Mouse (Mus musculus) liver, embryonic 11.5 days (tissue): Measurements from ENCODE around the gene Unc119. TPM values are rescaled to one million over a fixed set of nuclear protein-coding genes. Genes with fewer than 3 reads are reported as not detected.

Experiments used
- ATAC-seq: fragments of 200-750 bp; cut with Nextera tagmentation; replicated peaks from 2 replicates; pipeline ENCODE4 v1.8.0; 2017; ENCODE audit warnings: moderate number of reproducible peaks, mild to moderate bottlenecking, moderate TSS enrichment, moderate library complexity; ENCODE audit not compliant: low FRiP score
- DNase-seq: peaks from one replicate; pipeline ENCODE4 v3.0.0-alpha.2; 2017; ENCODE audit warnings: low spot score
- H3K27ac ChIP-seq: fragments of 300-500 bp; sonication (generic); 2 replicates; pipeline ENCODE4 v1.5.1; 2014; ENCODE audit warnings: mild to moderate bottlenecking, low read depth, low read length, control low read depth
- H3K27me3 ChIP-seq: fragments of 300-500 bp; sonication (generic); replicated peaks from 2 replicates; pipeline ENCODE4 v1.6.1; 2014; ENCODE audit warnings: low read length, mixed read lengths; ENCODE audit not compliant: control insufficient read depth, insufficient read depth
- H3K36me3 ChIP-seq: fragments of 300-500 bp; sonication (generic); 2 replicates; pipeline ENCODE4 v1.6.1; 2014; ENCODE audit warnings: mild to moderate bottlenecking, low read length, moderate library complexity, mixed read lengths; ENCODE audit not compliant: control insufficient read depth, insufficient read depth
- H3K4me1 ChIP-seq: fragments of 300-500 bp; sonication (generic); replicated peaks from 2 replicates; pipeline ENCODE4 v1.6.1; 2014; ENCODE audit warnings: low read length, mixed read lengths; ENCODE audit not compliant: control insufficient read depth, insufficient read depth
- H3K4me2 ChIP-seq: fragments of 300-500 bp; sonication (generic); 2 replicates; pipeline ENCODE4 v1.6.1; 2014; ENCODE audit warnings: mild to moderate bottlenecking, control low read depth, moderate library complexity
- H3K4me3 ChIP-seq: fragments of 300-500 bp; sonication (generic); 2 replicates; pipeline ENCODE4 v1.5.1; 2014; ENCODE audit warnings: low read depth, low read length, control low read depth
- H3K9ac ChIP-seq: fragments of 300-500 bp; sonication (generic); 2 replicates; pipeline ENCODE4 v1.6.1; 2014; ENCODE audit warnings: low read depth, low read length, control low read depth
- H3K9me3 ChIP-seq: fragments of 300-500 bp; sonication (generic); 2 replicates; pipeline ENCODE4 v1.6.1; 2016; ENCODE audit warnings: low read length, inconsistent platforms, mixed read lengths; ENCODE audit not compliant: control insufficient read depth
- WGBS: fragments of 180-500 bp; shearing (Covaris S2); extraction: QIAGEN DNeasy Blood & Tissue Kit; methylation state at CpG from one replicate; pipeline ENCODE4 v1.1.7; 2014; 5-methylcytosine and 5-hydroxymethylcytosine counted together
- polyA plus RNA-seq: library from polyadenylated mRNA; unstranded; fragments of >200 nt; fragmentation: Nextera tagmentation; extraction: Ambion mirVana; gene quantifications from 2 replicates; pipeline ENCODE4 v1.2.1, GENCODE M21; 2014

The Unc119 gene
- polyA plus RNA-seq, 1 experiment from 2014 or later = 68.9 TPM

- ATAC-seq (peak; percentile 13; the same call in 1 of the 2 replicates), DNase-seq (no peak)
- no peaks in the 10 kb centered on the region for H3K4me1 ChIP-seq
- no peak overlapping the region for H3K9ac ChIP-seq
- H3K4me3 ChIP-seq = 0 out of 2 replicates have a peak overlapping the region, but pooled peaks have one; percentile 47
- H3K27ac ChIP-seq = no peak overlapping the region
- no peaks in the 10 kb centered on the region for H3K36me3 ChIP-seq
- 57% methylated on average over 2 of the region's 2 CpGs for WGBS
- H3K4me2 ChIP-seq = peak overlapping the region; percentile 64
- no peaks in the 10 kb centered on the region for H3K9me3 ChIP-seq
- no peaks in the 10 kb centered on the region for H3K27me3 ChIP-seq
These were observed 17.5 kb downstream of the Unc119 start for GRCm38 (mm10) chr11:78360789-78361131.

DNA sequence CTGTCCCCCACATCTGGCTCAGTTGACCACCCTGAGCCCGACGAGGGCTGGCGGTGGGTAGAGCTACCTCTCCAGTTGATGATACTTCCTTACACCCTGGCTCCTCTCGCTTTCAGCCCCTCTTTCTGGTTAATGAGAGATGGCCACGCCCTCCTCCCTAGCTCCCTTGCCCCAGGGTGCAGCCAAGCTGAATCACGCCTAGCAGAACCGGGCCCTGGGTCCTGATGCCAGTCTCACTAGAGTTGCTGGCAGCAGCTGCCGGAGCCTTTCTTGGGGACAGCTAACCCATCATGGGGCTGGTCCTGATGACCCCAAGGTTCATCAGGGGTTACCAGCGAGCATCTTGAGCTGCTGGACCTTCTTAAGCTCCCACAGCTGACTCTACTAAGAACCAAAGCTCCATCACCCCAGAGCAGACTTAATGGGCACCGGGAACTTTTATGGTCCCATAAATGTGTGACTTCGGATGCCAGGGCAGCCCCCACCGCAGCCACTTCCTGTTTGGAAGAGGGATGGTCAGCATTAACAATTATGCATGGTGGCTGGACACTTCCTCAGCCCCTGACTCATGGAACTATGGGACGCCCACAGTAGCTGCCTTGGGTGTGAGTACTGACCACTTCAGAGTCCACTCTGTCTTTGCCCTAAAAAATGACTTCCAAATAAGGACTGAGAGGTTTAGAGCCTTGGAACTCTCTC is 20.2 kb downstream of the Unc119 start:
- H3K9me3 ChIP-seq = no peaks in the 10 kb centered on the region
- no peaks in the 10 kb centered on the region for H3K36me3 ChIP-seq
- H3K4me1 ChIP-seq = no peaks in the 10 kb centered on the region
- no peak for ATAC-seq
- no peak overlapping the region for H3K9ac ChIP-seq
- DNase-seq = no peak
- H3K4me3 ChIP-seq = no peak overlapping the region
- no peaks in the 10 kb centered on the region for H3K27me3 ChIP-seq
- H3K27ac ChIP-seq = no peak overlapping the region
- WGBS = 72% methylated on average over 13 of the region's 13 CpGs
- no peak overlapping the region for H3K4me2 ChIP-seq

DNA sequence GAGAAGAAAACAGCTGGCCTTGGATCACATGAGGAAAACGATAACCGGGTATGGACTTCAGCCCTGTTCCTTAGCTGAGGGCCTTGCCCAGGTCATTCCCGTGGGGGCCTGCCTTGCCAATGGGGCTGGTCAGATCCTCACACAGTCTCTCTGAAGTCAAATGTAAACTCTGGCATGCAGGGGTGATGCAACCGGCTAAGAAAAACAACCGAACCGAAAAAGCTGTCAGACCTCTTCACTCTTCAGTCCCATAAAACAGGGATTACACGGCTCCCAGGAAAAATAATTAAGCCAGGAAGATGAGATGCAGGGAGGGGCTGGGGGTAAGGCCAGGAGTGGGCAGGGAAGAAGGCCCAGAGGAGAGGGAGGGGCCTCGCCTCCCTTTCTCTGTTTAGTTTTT is 20.8 kb downstream of the Unc119 start:
- H3K36me3 ChIP-seq = no peaks in the 10 kb centered on the region
- H3K9me3 ChIP-seq = no peaks in the 10 kb centered on the region
- no peak for ATAC-seq
- no peak overlapping the region for H3K27ac ChIP-seq
- H3K4me1 ChIP-seq = no peaks in the 10 kb centered on the region
- H3K9ac ChIP-seq = no peak overlapping the region
- no peaks in the 10 kb centered on the region for H3K27me3 ChIP-seq
- no peak overlapping the region for H3K4me3 ChIP-seq
- 55% methylated on average over 8 of the region's 8 CpGs for WGBS
- no peak overlapping the region for H3K4me2 ChIP-seq
- no peak for DNase-seq

DNA sequence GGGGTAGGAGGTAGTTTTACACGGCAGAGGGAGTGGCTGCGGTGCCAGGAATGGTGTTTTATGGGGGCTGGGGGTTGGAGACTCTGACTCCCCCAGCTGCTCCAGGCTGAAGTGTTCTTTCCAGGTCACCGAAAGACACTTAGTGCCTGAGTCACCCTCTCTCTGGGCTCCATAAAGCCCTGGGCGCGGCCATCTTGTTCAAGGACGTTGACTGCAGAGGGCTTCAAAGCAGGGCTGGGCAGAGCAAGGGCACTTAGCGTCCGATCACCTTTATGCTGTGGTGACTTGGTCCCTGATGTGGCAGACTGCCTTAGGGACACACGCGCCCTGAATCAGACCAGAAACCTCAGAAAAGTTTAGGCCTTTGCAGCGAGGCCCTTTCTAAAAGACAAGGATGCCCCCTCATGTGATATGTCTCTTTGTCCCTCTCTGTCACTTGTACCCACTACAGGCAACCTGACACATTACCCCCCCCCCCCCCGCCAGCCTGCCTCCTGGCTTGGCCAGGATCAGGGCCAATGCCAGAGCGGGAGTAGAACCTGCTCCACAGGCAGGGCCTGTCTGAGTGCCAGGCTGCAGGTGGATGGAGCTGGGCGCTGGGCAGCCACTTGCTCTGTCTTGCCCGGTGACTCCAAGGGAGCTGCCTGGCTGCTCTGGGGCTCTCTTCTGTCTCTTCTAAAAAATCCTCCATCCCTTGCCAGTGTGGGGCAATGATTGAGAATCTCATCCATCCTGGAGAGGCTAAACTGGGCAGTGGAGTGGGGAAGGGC is 24.4 kb downstream of the Unc119 start:
- Histone ChIP-seq H3K4me1 (peaks cover 2% of the 10 kb centered on the region; the same call in 1 of the 2 replicates), H3K4me3 (no peak overlapping the region), H3K9me3 (no peaks in the 10 kb centered on the region), H3K27me3 (no peaks in the 10 kb centered on the region), H3K9ac (no peak overlapping the region), H3K4me2 (no peak overlapping the region), H3K27ac (no peak overlapping the region), H3K36me3 (no peaks in the 10 kb centered on the region)
- ATAC-seq = no peak
- no peak for DNase-seq
- 81% methylated on average over 15 of the region's 15 CpGs for WGBS

GRCm38 (mm10) chr11:78370389-78370788 is 27.1 kb downstream of the Unc119 start:
- 60% methylated on average over 1 of the region's 1 CpGs for WGBS
- H3K9ac ChIP-seq = no peak overlapping the region
- H3K4me1 ChIP-seq = peaks cover 2% of the 10 kb centered on the region; the same call in 1 of the 2 replicates
- H3K36me3 ChIP-seq = no peaks in the 10 kb centered on the region
- DNase-seq (no peak), ATAC-seq (no peak)
- no peak overlapping the region for H3K27ac ChIP-seq
- no peaks in the 10 kb centered on the region for H3K9me3 ChIP-seq
- H3K4me3 ChIP-seq = no peak overlapping the region
- H3K4me2 ChIP-seq = no peak overlapping the region
- no peaks in the 10 kb centered on the region for H3K27me3 ChIP-seq

- Histone ChIP-seq H3K36me3 (no peaks in the 10 kb centered on the region), H3K9me3 (no peaks in the 10 kb centered on the region), H3K4me1 (peaks cover 2% of the 10 kb centered on the region; the same call in 1 of the 2 replicates), H3K27ac (no peak overlapping the region), H3K4me3 (no peak overlapping the region), H3K9ac (no peak overlapping the region), H3K27me3 (no peaks in the 10 kb centered on the region), H3K4me2 (no peak overlapping the region)
- DNase-seq (no peak), ATAC-seq (no peak)
- WGBS = 83% methylated on average over 11 of the region's 11 CpGs
These were observed 28.4 kb downstream of the Unc119 start for GRCm38 (mm10) chr11:78371711-78372110.

DNA sequence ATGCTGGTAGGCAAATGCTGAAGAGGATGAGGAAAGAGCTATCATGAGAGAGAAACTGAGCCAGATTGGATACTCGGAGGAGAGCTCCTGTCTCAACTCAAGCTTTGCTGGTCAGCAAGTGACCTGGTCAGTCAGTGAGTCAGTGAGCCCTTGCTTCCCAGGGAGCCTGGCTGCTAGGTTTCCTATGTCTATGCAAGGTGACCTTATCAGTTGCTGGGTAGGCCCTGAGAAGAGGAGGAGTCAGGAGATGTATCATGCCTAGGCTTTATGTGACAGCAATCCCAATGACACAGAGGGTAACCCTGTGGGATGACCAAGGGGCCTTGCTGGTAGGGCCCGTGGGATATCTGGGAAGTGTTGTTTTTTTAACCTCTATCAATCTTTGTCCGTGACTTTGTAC is 28.9 kb downstream of the Unc119 start:
- peaks cover 2% of the 10 kb centered on the region; the same call in 1 of the 2 replicates for H3K4me1 ChIP-seq
- DNase-seq (no peak), ATAC-seq (no peak)
- no peaks in the 10 kb centered on the region for H3K27me3 ChIP-seq
- no peak overlapping the region for H3K4me2 ChIP-seq
- WGBS = 58% methylated on average over 3 of the region's 3 CpGs
- no peaks in the 10 kb centered on the region for H3K36me3 ChIP-seq
- H3K27ac ChIP-seq = no peak overlapping the region
- H3K9ac ChIP-seq = no peak overlapping the region
- no peaks in the 10 kb centered on the region for H3K9me3 ChIP-seq
- H3K4me3 ChIP-seq = no peak overlapping the region

DNA sequence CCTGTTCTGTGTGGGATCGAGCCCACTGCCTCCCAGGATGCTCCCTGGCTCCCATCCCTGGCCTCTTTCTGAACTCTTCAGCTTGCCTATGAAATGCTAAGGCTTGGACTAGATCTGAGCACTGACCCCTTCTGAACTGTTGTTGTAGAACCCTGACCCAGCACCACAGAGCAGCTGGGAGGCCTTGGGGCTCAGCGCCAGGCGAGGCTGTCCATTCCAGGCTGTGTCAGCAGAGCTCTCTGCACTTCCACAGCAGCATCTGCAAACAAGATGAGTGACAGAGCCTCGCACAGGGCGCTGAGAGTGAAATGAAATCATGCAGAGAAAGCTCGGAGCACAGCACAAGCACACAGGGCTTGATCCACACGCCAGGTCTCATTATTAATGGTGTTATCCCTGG is 29.3 kb downstream of the Unc119 start:
- WGBS = 62% methylated on average over 7 of the region's 7 CpGs
- no peak overlapping the region for H3K9ac ChIP-seq
- H3K36me3 ChIP-seq = no peaks in the 10 kb centered on the region
- no peaks in the 10 kb centered on the region for H3K9me3 ChIP-seq
- DNase-seq (no peak), ATAC-seq (no peak)
- no peak overlapping the region for H3K4me2 ChIP-seq
- H3K4me3 ChIP-seq = no peak overlapping the region
- no peaks in the 10 kb centered on the region for H3K27me3 ChIP-seq
- no peak overlapping the region for H3K27ac ChIP-seq
- H3K4me1 ChIP-seq = peaks cover 2% of the 10 kb centered on the region; the same call in 1 of the 2 replicates

- no peaks in the 10 kb centered on the region for H3K36me3 ChIP-seq
- H3K9ac ChIP-seq = no peak overlapping the region
- H3K4me1 ChIP-seq = peaks cover 2% of the 10 kb centered on the region; the same call in 1 of the 2 replicates
- H3K4me3 ChIP-seq = no peak overlapping the region
- no peak overlapping the region for H3K4me2 ChIP-seq
- no peak for ATAC-seq
- DNase-seq = no peak
- no peak overlapping the region for H3K27ac ChIP-seq
- no peaks in the 10 kb centered on the region for H3K9me3 ChIP-seq
- no peaks in the 10 kb centered on the region for H3K27me3 ChIP-seq
- WGBS = 82% methylated on average over 8 of the region's 8 CpGs
These were observed 30.9 kb downstream of the Unc119 start for GRCm38 (mm10) chr11:78374147-78374546.
